Mouse (Mus musculus) thymus, adult 2 months (tissue): Measurements from ENCODE around the gene Atrnl1.

Experiments
- CTCF ChIP-seq: fragments of 200-500 bp; IDR thresholded peaks from 2 replicates; pipeline ENCODE4 v1.5.1; 2012; ENCODE audit warnings: mild to moderate bottlenecking, control low read depth, low read length, moderate library complexity, borderline replicate concordance; ENCODE audit not compliant: control insufficient read depth, poor library complexity, insufficient read depth; ENCODE audit errors: extremely low read depth
- POLR2A ChIP-seq: fragments of 200-500 bp; IDR thresholded peaks from 2 replicates; pipeline ENCODE4 v1.6.1; 2012; ENCODE audit warnings: mild to moderate bottlenecking, low read length, control low read depth, moderate library complexity; ENCODE audit not compliant: control insufficient read depth, poor library complexity, insufficient read depth; ENCODE audit errors: extremely low read depth

DNA sequence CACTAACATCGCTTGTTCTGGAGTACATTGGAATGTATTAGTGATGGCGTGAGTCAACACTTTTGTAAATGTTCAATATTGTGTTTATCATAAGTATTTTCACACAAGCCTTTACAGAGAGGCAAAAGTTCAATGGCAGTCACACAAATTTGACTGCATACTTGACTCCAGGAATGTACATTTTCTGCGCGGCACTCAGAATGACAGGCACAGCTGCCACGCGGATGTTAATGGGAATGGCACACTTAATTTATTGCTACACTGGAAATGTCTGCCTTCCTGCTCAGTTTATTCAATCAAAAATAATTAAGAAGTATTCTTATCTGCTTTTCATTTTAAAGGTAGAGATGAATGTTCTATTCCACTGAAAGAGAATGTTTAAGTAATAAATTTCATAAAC is 227.0 kb downstream of the Atrnl1 start:
- TF ChIP-seq POLR2A (no peak), CTCF (no peak)
